Comparison of ENCODE assay signal across 21 mouse cellular contexts in genomic region chr6:101075753-101076516, GRCm38 (mm10).
DNase-seq lines count a peak whose midpoint lies in the region; ATAC-seq and TF ChIP-seq lines count a peak whose summit lies in the region.
"Had no signal": no experiment of that assay in that cellular context is flagged by ENCODE, and none has a peak within 500 bp of the region (broad histone marks: within the 10 kb centered on the region; RNA-seq: fewer than 3 reads in every experiment).

No protein-coding gene starts in this region.

- no peak overlapping the region for H3K27ac ChIP-seq in forebrain, embryonic 11.5 days (ENCODE audit: low read depth, low read length)
- no peak overlapping the region for H3K27ac ChIP-seq in forebrain, postnatal 0 days (ENCODE audit: low read depth, low read length)
- H3K27ac ChIP-seq in lung, embryonic 14.5 days (ENCODE audit: low read depth): no peak overlapping the region
- no peak overlapping the region for H3K27ac ChIP-seq in hindbrain, embryonic 14.5 days
- no peak overlapping the region for H3K27ac ChIP-seq in midbrain, embryonic 16.5 days (ENCODE audit: low read length)
- H3K27ac ChIP-seq: embryonic facial prominence, embryonic 15.5 days; liver, embryonic 12.5 days had no signal

- H3K4me1 ChIP-seq in forebrain, embryonic 11.5 days (replicated peaks; ENCODE audit: control insufficient read depth, insufficient read depth, low read length): no peaks in the 10 kb centered on the region
- no peaks in the 10 kb centered on the region for H3K4me1 ChIP-seq in forebrain, postnatal 0 days (ENCODE audit: insufficient read depth)
- H3K4me1 ChIP-seq in lung, embryonic 14.5 days (ENCODE audit: insufficient read depth): no peaks in the 10 kb centered on the region
- no peaks in the 10 kb centered on the region; the same call in 1 of the 2 replicates for H3K4me1 ChIP-seq in hindbrain, embryonic 14.5 days (replicated peaks; ENCODE audit: control insufficient read depth, insufficient read depth, low read length)
- no peaks in the 10 kb centered on the region for H3K4me1 ChIP-seq in midbrain, embryonic 16.5 days (ENCODE audit: control insufficient read depth, insufficient read depth, low read length)
- H3K4me1 ChIP-seq: embryonic facial prominence, embryonic 15.5 days; liver, embryonic 12.5 days had no signal

- H3K27me3 ChIP-seq in forebrain, embryonic 11.5 days (ENCODE audit: control insufficient read depth, insufficient read depth, low read length): no peaks in the 10 kb centered on the region
- no peaks in the 10 kb centered on the region for H3K27me3 ChIP-seq in forebrain, postnatal 0 days (ENCODE audit: insufficient read depth, low read length)
- no peaks in the 10 kb centered on the region for H3K27me3 ChIP-seq in lung, embryonic 14.5 days (ENCODE audit: insufficient read depth, low read length)
- H3K27me3 ChIP-seq in hindbrain, embryonic 14.5 days (ENCODE audit: control insufficient read depth, insufficient read depth, low read length): no peaks in the 10 kb centered on the region
- no peaks in the 10 kb centered on the region for H3K27me3 ChIP-seq in midbrain, embryonic 16.5 days (ENCODE audit: control insufficient read depth, insufficient read depth, low read depth, low read length)
- H3K27me3 ChIP-seq: embryonic facial prominence, embryonic 15.5 days; liver, embryonic 12.5 days had no signal

- H3K9me3 ChIP-seq in forebrain, embryonic 11.5 days (ENCODE audit: control insufficient read depth, low read length): no peaks in the 10 kb centered on the region
- H3K9me3 ChIP-seq in forebrain, postnatal 0 days (ENCODE audit: low read length): no peaks in the 10 kb centered on the region
- no peaks in the 10 kb centered on the region for H3K9me3 ChIP-seq in lung, embryonic 14.5 days (ENCODE audit: low read depth, low read length)
- H3K9me3 ChIP-seq in hindbrain, embryonic 14.5 days (ENCODE audit: control insufficient read depth, low read length): no peaks in the 10 kb centered on the region
- H3K9me3 ChIP-seq in midbrain, embryonic 16.5 days (replicated peaks; ENCODE audit: control insufficient read depth, low read length, poor library complexity, severe bottlenecking): no peaks in the 10 kb centered on the region
- H3K9me3 ChIP-seq: embryonic facial prominence, embryonic 15.5 days; liver, embryonic 12.5 days had no signal

- no peak overlapping the region for H3K9ac ChIP-seq in forebrain, embryonic 11.5 days (ENCODE audit: low read length)
- H3K9ac ChIP-seq in forebrain, postnatal 0 days: no peak overlapping the region
- no peak overlapping the region for H3K9ac ChIP-seq in lung, embryonic 14.5 days
- no peak overlapping the region for H3K9ac ChIP-seq in hindbrain, embryonic 14.5 days
- no peak overlapping the region for H3K9ac ChIP-seq in midbrain, embryonic 16.5 days (ENCODE audit: low read depth, low read length)
- H3K9ac ChIP-seq: embryonic facial prominence, embryonic 15.5 days; liver, embryonic 12.5 days had no signal

- 72% methylated on average over 8 of the region's 8 CpGs for WGBS in forebrain, embryonic 11.5 days
- WGBS in forebrain, postnatal 0 days: 57% methylated on average over 8 of the region's 8 CpGs
- 77% methylated on average over 8 of the region's 8 CpGs for WGBS in lung, embryonic 14.5 days
- 52% methylated on average over 8 of the region's 8 CpGs for WGBS in hindbrain, embryonic 14.5 days
- 57% methylated on average over 8 of the region's 8 CpGs for WGBS in midbrain, embryonic 16.5 days

- no peak overlapping the region for H3K4me2 ChIP-seq in forebrain, embryonic 11.5 days (ENCODE audit: low read depth, low read length, severe bottlenecking)
- H3K4me2 ChIP-seq in forebrain, postnatal 0 days (ENCODE audit: low read depth): no peak overlapping the region
- no peak overlapping the region for H3K4me2 ChIP-seq in lung, embryonic 14.5 days
- H3K4me2 ChIP-seq in hindbrain, embryonic 14.5 days (replicated peaks): no peak overlapping the region
- no peak overlapping the region for H3K4me2 ChIP-seq in midbrain, embryonic 16.5 days (ENCODE audit: low read length)
- H3K4me2 ChIP-seq: embryonic facial prominence, embryonic 15.5 days; heart, embryonic 11.5 days; liver, embryonic 12.5 days had no signal

- DNase-seq in forebrain, embryonic 11.5 days (ENCODE audit: low spot score): no peak
- no peak for DNase-seq in forebrain, postnatal 0 days
- DNase-seq in lung, embryonic 14.5 days: no peak
- DNase-seq in lung, postnatal 10 days: no peak
- DNase-seq in hindbrain, embryonic 14.5 days (ENCODE audit: low spot score): no peak
- DNase-seq in frontal cortex, postnatal 14 days (ENCODE audit: low spot score in 2 of 2): no peak
- DNase-seq in layer of hippocampus, postnatal 25 days (ENCODE audit: extremely low spot score in 1 of 2, low spot score in 1 of 2): no peak
- DNase-seq: adrenal gland, adult 8-10 months; heart, postnatal 10 days; kidney, adult 2 months; kidney, postnatal 25 days; lung, adult 2 months; lung, postnatal 4 days; right cerebral cortex, postnatal 4 days; thymus, adult 2 months had no signal

- H3K4me3 ChIP-seq in forebrain, embryonic 11.5 days (ENCODE audit: low read depth, low read length): no peak overlapping the region
- H3K4me3 ChIP-seq in forebrain, postnatal 0 days (ENCODE audit: low read depth, low read length): no peak overlapping the region
- H3K4me3 ChIP-seq in lung, embryonic 14.5 days (ENCODE audit: low read depth, low read length): no peak overlapping the region
- no peak overlapping the region for H3K4me3 ChIP-seq in hindbrain, embryonic 14.5 days (replicated peaks; ENCODE audit: low read length)
- H3K4me3 ChIP-seq in midbrain, embryonic 16.5 days (ENCODE audit: low read depth, low read length): no peak overlapping the region
- H3K4me3 ChIP-seq: embryonic facial prominence, embryonic 15.5 days; liver, embryonic 12.5 days had no signal

- H3K36me3 ChIP-seq in forebrain, embryonic 11.5 days (ENCODE audit: control insufficient read depth, insufficient read depth, low read length): no peaks in the 10 kb centered on the region
- H3K36me3 ChIP-seq in forebrain, postnatal 0 days (ENCODE audit: insufficient read depth): no peaks in the 10 kb centered on the region
- no peaks in the 10 kb centered on the region for H3K36me3 ChIP-seq in lung, embryonic 14.5 days (ENCODE audit: insufficient read depth)
- H3K36me3 ChIP-seq in hindbrain, embryonic 14.5 days (replicated peaks; ENCODE audit: control insufficient read depth, insufficient read depth): no peaks in the 10 kb centered on the region
- no peaks in the 10 kb centered on the region for H3K36me3 ChIP-seq in midbrain, embryonic 16.5 days (ENCODE audit: control insufficient read depth, insufficient read depth, low read length)
- H3K36me3 ChIP-seq: embryonic facial prominence, embryonic 15.5 days; liver, embryonic 12.5 days had no signal

- 0 out of 2 replicates have a peak, but pooled peaks have one; percentile 12 for ATAC-seq in forebrain, embryonic 11.5 days (replicated peaks; ENCODE audit: low FRiP score)
- ATAC-seq in forebrain, postnatal 0 days: no peak
- ATAC-seq in lung, embryonic 14.5 days (ENCODE audit: insufficient read depth): 0 out of 2 replicates have a peak, but pooled peaks have one; percentile 14
- peak; percentile 42; the same call in 1 of the 2 replicates for ATAC-seq in hindbrain, embryonic 14.5 days (ENCODE audit: low FRiP score)
- 0 out of 2 replicates have a peak, but pooled peaks have one; percentile 43 for ATAC-seq in midbrain, embryonic 16.5 days
- ATAC-seq: CD4-positive, CD25-positive, alpha-beta regulatory T cell, adult 4 months; liver, embryonic 12.5 days; Patski had no signal

- no peak for TF ChIP-seq CTCF in forebrain, postnatal 0 days (IDR thresholded peaks at IDR 0.05; ENCODE audit: low read depth)
- no peak for TF ChIP-seq CTCF in lung, embryonic 14.5 days (IDR thresholded peaks at IDR 0.05; ENCODE audit: low read depth)
